8 mouse cellular contexts compared by ENCODE assay signal in genomic region chr16:97593057-97593456, GRCm38 (mm10). TPM values are rescaled to one million over a fixed set of nuclear protein-coding genes. Genes with fewer than 3 reads are reported as not detected.
DNase-seq lines count a peak whose midpoint lies in the region; ATAC-seq lines count a peak whose summit lies in the region.

No protein-coding gene starts in this region.

- no peaks in the 10 kb centered on the region for H3K9me3 ChIP-seq in midbrain, embryonic 14.5 days (ENCODE audit: control insufficient read depth, low read length)
- no peaks in the 10 kb centered on the region for H3K9me3 ChIP-seq in midbrain, embryonic 13.5 days
- no peaks in the 10 kb centered on the region for H3K9me3 ChIP-seq in kidney, embryonic 15.5 days (replicated peaks)
- H3K9me3 ChIP-seq in liver, embryonic 12.5 days (replicated peaks): no peaks in the 10 kb centered on the region

- no peaks in the 10 kb centered on the region for H3K36me3 ChIP-seq in midbrain, embryonic 14.5 days (ENCODE audit: control insufficient read depth, insufficient read depth, low read length)
- H3K36me3 ChIP-seq in midbrain, embryonic 13.5 days: no peaks in the 10 kb centered on the region
- H3K36me3 ChIP-seq in kidney, embryonic 15.5 days: no peaks in the 10 kb centered on the region
- H3K36me3 ChIP-seq in liver, embryonic 12.5 days: no peaks in the 10 kb centered on the region

- H3K4me1 ChIP-seq in midbrain, embryonic 14.5 days (ENCODE audit: control insufficient read depth, insufficient read depth, low read length): no peaks in the 10 kb centered on the region
- no peaks in the 10 kb centered on the region for H3K4me1 ChIP-seq in midbrain, embryonic 13.5 days (replicated peaks)
- H3K4me1 ChIP-seq in kidney, embryonic 15.5 days: 0 out of 2 replicates have a peak, but pooled peaks cover 2% of the 10 kb centered on the region
- no peaks in the 10 kb centered on the region for H3K4me1 ChIP-seq in liver, embryonic 12.5 days

- ATAC-seq in midbrain, embryonic 14.5 days (ENCODE audit: low FRiP score, low TSS enrichment): no peak
- no peak for ATAC-seq in midbrain, embryonic 13.5 days
- ATAC-seq in kidney, embryonic 15.5 days (replicated peaks; ENCODE audit: low FRiP score): peak; percentile 58; the same call in 1 of the 2 replicates
- 0 out of 2 replicates have a peak, but pooled peaks have one; percentile 30 for ATAC-seq in liver, embryonic 12.5 days

- no peak overlapping the region for H3K9ac ChIP-seq in midbrain, embryonic 14.5 days (replicated peaks; ENCODE audit: low read length)
- no peak overlapping the region for H3K9ac ChIP-seq in midbrain, embryonic 13.5 days (replicated peaks)
- no peak overlapping the region for H3K9ac ChIP-seq in kidney, embryonic 15.5 days
- H3K9ac ChIP-seq in liver, embryonic 12.5 days: no peak overlapping the region

- no peaks in the 10 kb centered on the region for H3K27me3 ChIP-seq in midbrain, embryonic 14.5 days (ENCODE audit: control insufficient read depth, insufficient read depth, low read length)
- H3K27me3 ChIP-seq in midbrain, embryonic 13.5 days: no peaks in the 10 kb centered on the region
- H3K27me3 ChIP-seq in kidney, embryonic 15.5 days: no peaks in the 10 kb centered on the region
- no peaks in the 10 kb centered on the region for H3K27me3 ChIP-seq in liver, embryonic 12.5 days (replicated peaks)

- H3K4me3 ChIP-seq in midbrain, embryonic 14.5 days (replicated peaks; ENCODE audit: low read depth, low read length): no peak overlapping the region
- no peak overlapping the region for H3K4me3 ChIP-seq in midbrain, embryonic 13.5 days (replicated peaks)
- H3K4me3 ChIP-seq in kidney, embryonic 15.5 days (replicated peaks): no peak overlapping the region
- no peak overlapping the region for H3K4me3 ChIP-seq in liver, embryonic 12.5 days

- peak; percentile 82 for DNase-seq in midbrain, embryonic 14.5 days
- peak; percentile 59 to 82 for DNase-seq in adrenal gland, postnatal 4 days (ENCODE audit: low spot score in 2 of 2)
- DNase-seq in frontal cortex, postnatal 25 days (ENCODE audit: low spot score in 2 of 2): peak; percentile 58 to 64
- peak; percentile 74 for DNase-seq in right cerebral cortex, postnatal 14 days
- peak; percentile 61 for DNase-seq in urinary bladder, postnatal 10 days (ENCODE audit: low spot score)

- WGBS in midbrain, embryonic 14.5 days: 32% methylated on average over 1 of the region's 1 CpGs
- WGBS in midbrain, embryonic 13.5 days: 31% methylated on average over 1 of the region's 1 CpGs
- WGBS in kidney, embryonic 15.5 days: 16% methylated on average over 1 of the region's 1 CpGs
- WGBS in liver, embryonic 12.5 days (ENCODE audit: insufficient replicate concordance): 23% methylated on average over 1 of the region's 1 CpGs

- H3K27ac ChIP-seq in midbrain, embryonic 14.5 days (replicated peaks; ENCODE audit: low read depth, low read length): no peak overlapping the region
- H3K27ac ChIP-seq in midbrain, embryonic 13.5 days: no peak overlapping the region
- H3K27ac ChIP-seq in kidney, embryonic 15.5 days: peak overlapping the region; percentile 68
- no peak overlapping the region for H3K27ac ChIP-seq in liver, embryonic 12.5 days

- no peak overlapping the region for H3K4me2 ChIP-seq in midbrain, embryonic 14.5 days (ENCODE audit: low read length)
- no peak overlapping the region for H3K4me2 ChIP-seq in midbrain, embryonic 13.5 days (replicated peaks)
- no peak overlapping the region for H3K4me2 ChIP-seq in kidney, embryonic 15.5 days
- H3K4me2 ChIP-seq in liver, embryonic 12.5 days: no peak overlapping the region

RNA-seq across cellular contexts. Expression of gene Tmprss2, which starts 17.9 kb away (rescaled TPM):
- polyA plus RNA-seq in midbrain, embryonic 14.5 days (2014; fragmentation: Nextera tagmentation; extraction: Ambion mirVana): 0.18 TPM in 1 of 2 replicates, not detected in the other
- 0.05 TPM in 1 of 2 replicates, not detected in the other for polyA plus RNA-seq in midbrain, embryonic 13.5 days (2015; fragmentation: Nextera tagmentation; extraction: Ambion mirVana)
- total RNA-seq in adrenal gland, postnatal 4 days (2021): 10 to 100 TPM in 1 of 2 experiments, under 1 TPM in 1; 0.82 to 11.3 TPM
- polyA plus RNA-seq in kidney, embryonic 15.5 days (2015; fragmentation: Nextera tagmentation; extraction: Ambion mirVana): 31.9 and 32.5 TPM in 2 replicates
- polyA plus RNA-seq in liver, embryonic 12.5 days (2016; fragmentation: Nextera tagmentation; extraction: Ambion mirVana): 2.0 and 2.4 TPM in 2 replicates

Comparison
In these comparisons a context has a peak if more than half of its experiments do, and no peak if none do; other contexts are left out.
1. ATAC-seq: peak in kidney, embryonic 15.5 days (single experiment) and liver, embryonic 12.5 days (single experiment); none in midbrain, embryonic 14.5 days (single experiment) and midbrain, embryonic 13.5 days (single experiment).
2. Peak in every context shown above with its lines, with median percentiles within 50 percentile points of each other: DNase-seq.